Mouse (Mus musculus): ENCODE measurements around the gene Fgf6. TPM values are rescaled to one million over a fixed set of nuclear protein-coding genes. Genes with fewer than 3 reads are reported as not detected.

The Fgf6 gene
- polyA plus RNA-seq (2012; rRNA removed): not detected in 2 replicates

DNA sequence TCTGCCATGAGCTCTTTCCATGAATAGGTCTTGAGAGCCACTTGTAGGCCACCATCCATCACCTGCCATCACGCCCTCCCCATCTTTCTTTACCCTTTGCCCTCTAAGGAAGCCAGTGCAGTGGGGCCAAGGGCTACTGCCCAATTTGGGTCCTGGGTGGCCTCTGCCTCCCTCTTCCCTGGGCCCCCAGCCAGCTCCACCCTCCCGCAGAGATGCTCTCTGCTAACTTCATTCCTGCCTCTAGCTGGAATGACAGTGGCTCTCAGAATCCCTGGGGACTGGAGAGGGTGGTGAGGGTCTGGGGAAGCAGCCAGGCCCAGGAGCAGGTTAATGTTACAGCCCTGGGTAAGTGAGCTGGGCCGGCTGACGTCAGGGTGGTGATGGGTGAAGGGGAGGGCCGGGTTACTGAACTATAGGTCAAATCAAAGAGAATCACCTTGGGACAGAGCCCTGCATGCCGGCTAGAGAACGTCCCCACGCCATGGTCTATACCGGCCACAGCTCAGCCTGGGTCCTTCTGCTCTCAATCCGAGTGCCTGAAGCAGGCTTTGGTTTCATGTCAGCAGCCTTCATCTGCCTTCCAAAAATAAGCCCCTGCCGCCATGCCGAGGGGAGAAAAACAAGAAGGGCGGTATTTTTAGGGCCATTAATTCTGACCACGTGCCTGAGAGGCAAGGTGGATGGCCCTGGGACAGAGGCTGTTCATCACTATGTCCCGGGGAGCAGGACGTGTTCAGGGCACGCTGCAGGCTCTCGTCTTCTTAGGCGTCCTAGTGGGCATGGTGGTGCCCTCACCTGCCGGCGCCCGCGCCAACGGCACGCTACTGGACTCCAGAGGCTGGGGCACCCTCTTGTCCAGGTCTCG, at the start of gene Fgf6:
Gene Fgf6, plus strand, starts transcription at position 681 of the 865 bp plus-strand sequence.
- no peak for DNase-seq (ENCODE audit: extremely low spot score in 1 of 2, low spot score in 1 of 2)

DNA sequence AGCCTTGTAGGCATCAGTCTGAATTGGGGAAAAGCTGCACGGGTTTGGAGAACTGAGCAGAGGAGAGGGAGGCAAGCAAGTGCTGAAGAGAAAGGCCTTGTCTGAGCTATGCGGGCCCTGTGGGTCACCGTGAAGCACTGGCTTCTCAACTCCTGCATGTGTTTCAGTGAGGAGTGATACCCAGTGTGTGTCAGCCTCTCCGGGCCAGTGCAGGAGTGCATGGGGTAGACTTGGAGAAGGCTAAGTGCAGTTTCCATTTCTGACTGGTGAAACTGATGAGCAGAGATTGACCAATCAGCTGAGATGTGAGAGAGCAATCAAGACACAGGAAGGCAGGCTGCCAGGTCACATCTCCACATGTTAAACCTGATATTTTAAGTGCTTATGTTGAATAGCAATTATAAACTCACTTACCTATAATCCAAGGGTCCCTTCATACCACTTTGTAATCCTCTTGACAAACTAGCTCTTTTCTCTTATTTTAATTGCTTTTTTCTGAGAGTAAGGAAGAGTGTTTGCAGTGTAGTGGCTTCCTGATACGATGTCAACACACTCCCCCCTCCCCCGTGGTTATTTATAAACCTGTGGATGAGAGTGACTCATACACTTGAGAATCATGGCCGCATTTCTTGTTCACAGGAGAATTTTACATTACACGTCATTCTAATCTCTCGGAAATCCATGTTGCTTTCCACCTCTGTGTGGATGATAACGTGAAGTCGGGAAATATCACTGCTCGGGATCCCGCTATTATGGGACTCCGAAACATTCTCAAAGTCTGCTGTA, 49.0 kb upstream of the Fgf6 start:
- peak in 1 of 2 experiments; percentile 43 for DNase-seq (ENCODE audit: extremely low spot score in 1 of 2, low spot score in 1 of 2)

DNA sequence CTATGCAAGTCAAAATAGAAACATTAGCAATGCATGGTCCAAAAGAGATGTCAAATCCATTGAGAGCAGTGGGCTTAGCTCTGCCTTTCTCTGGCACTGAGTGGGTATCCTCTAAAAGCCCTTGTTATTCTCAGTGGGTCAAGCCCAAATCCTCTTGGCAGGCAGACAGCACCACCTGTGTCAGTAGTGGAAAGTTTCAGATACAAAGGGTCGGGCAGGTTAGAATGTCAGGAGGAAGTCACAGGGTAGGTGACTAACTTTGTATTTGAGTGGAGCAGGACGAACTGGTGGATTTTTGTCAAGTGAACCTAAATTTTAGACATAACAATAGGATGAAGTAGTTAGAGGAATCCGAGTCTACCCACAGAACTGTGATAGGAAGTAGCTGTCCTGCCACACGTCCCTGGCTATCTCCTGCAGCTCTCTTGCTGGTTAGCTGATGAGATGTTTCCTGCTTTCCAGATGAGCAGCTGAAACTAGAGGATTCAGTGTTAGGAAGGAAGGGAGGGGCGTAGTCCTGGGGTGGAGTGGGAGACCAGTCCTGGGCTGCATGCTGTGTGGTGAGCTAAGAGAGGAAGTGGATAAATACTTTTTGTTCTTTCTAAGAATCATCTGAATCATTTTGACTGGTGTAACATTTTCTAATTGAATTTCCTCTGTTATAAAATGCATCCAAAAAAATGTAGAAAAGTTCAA, 33.7 kb upstream of the Fgf6 start:
- DNase-seq (ENCODE audit: extremely low spot score in 1 of 2, low spot score in 1 of 2): no peak

DNA sequence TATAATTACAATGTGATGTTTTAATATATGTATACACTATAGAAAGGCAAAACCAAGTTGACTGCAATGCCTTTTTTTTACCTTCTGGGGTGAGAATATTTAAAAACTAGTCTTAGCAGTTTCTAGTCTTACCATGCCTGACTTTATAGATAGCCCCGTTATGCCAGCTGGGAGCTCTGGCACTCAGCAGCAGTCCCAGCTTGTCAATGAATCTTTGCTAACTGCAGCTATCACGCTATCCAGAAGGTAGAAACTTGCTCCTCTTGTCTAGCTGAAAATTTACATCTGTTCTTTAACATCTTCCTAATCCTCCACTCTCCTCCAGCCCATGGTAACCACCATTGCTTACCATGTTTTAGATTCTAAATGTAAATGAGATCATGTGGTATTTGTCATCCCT, 21.7 kb upstream of the Fgf6 start:
- DNase-seq (ENCODE audit: extremely low spot score in 1 of 2, low spot score in 1 of 2): no peak

- DNase-seq (ENCODE audit: extremely low spot score in 1 of 2, low spot score in 1 of 2): no peak
Observed at GRCm38 (mm10) chr6:126995494-126995893, 19.9 kb upstream of the Fgf6 start.

GRCm38 (mm10) chr6:126996399-126996798, 19.0 kb upstream of the Fgf6 start:
- DNase-seq (ENCODE audit: extremely low spot score in 1 of 2, low spot score in 1 of 2): no peak

GRCm38 (mm10) chr6:127005646-127006045, 9.7 kb upstream of the Fgf6 start:
- DNase-seq (ENCODE audit: extremely low spot score in 1 of 2, low spot score in 1 of 2): no peak

DNA sequence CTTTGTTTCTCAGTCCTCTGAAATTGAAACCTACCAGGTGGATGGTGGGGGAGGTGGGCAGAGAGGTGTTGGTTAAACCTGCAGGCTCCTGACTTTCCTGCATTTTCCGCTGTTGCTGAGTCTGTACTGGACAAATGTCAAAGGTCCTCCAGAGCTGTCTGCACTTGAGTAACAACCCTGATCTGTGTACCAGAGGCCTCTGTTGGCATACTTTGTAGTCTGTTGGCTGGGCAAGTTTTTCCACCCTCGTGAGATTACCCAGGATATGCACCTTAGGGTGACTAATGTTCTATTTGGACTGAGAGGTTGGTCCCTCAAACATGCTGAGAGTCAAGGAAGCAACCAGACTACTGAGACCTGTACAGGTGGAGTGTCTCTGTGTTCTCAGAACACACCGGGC, 8.8 kb upstream of the Fgf6 start:
- no peak for DNase-seq (ENCODE audit: extremely low spot score in 1 of 2, low spot score in 1 of 2)

DNA sequence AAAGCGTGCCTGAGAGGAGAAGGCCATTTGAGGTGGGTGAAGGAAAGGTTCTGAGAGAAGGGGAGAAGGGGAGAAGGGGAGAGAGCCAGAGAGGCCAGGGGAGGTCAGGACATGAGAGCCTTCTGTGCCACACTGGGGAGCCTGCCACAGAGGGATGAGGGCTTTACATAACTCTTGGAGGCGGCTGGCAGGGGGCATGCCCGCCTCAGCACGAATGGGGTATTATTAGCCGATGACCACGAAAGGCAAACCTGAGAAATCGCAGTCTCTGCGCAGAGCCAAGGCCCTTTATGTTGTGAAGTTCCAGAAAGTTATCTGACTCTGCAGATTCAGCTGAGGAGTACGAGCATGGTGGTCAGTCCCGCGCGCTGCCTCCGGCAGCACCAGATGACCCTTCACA, 5.4 kb upstream of the Fgf6 start:
- DNase-seq (ENCODE audit: extremely low spot score in 1 of 2, low spot score in 1 of 2): no peak

DNA sequence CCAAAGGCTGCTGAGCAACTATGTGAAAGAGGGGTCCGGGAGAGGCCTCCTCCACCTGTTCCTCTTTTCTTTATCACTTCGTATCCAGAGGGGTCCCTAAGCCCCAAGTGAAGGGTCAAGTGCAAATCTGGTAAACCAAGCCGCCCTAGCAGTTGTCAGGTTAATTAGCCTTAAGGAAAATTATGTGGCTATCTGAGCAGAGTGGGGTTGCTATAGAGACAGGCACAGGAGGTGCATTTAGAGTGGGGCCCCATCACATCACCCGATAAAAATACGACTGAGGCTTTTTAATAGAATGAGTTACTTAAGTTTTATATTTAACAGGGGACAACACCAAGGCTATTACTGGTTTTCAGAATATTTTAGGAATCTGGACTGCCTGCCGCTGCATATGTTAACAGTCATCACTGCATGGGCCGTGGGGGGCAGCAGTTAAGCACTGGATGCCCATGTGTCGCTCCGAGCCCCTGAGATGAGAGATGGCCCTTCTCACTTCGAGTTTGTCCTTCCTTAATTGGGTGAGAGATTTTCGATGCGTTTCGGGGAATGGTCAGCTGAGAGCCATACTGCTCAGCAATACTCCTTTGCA, 3.3 kb upstream of the Fgf6 start:
- DNase-seq (ENCODE audit: extremely low spot score in 1 of 2, low spot score in 1 of 2): no peak

DNA sequence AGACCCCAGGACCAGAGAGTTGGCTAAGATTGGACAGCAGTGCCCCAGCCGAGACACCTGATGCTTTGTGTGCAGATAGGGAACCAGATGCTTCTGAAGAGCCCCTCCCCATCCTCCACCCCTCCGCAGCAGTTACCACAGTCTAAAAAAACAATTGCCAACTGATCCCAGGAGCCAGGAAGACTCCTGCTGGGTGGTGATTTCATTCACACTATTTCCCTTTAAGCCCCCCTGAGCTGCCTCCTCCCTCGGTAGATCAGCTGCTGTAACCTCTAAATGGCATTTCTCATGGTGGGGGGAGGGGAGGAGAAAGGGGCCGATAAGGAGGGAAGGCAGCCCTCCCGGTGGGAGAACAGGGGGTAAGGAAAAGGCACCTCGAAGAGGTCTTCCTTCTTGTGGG, 3.9 kb downstream of the Fgf6 start:
- DNase-seq (ENCODE audit: extremely low spot score in 1 of 2, low spot score in 1 of 2): no peak

GRCm38 (mm10) chr6:127020431-127020830, 5.0 kb downstream of the Fgf6 start:
- DNase-seq (ENCODE audit: extremely low spot score in 1 of 2, low spot score in 1 of 2): no peak

GRCm38 (mm10) chr6:127024836-127025235, 9.4 kb downstream of the Fgf6 start:
- DNase-seq (ENCODE audit: extremely low spot score in 1 of 2, low spot score in 1 of 2): no peak

- DNase-seq (ENCODE audit: extremely low spot score in 1 of 2, low spot score in 1 of 2): peak in 1 of 2 experiments; percentile 31
Observed at GRCm38 (mm10) chr6:127034760-127035159, 19.4 kb downstream of the Fgf6 start.

DNA sequence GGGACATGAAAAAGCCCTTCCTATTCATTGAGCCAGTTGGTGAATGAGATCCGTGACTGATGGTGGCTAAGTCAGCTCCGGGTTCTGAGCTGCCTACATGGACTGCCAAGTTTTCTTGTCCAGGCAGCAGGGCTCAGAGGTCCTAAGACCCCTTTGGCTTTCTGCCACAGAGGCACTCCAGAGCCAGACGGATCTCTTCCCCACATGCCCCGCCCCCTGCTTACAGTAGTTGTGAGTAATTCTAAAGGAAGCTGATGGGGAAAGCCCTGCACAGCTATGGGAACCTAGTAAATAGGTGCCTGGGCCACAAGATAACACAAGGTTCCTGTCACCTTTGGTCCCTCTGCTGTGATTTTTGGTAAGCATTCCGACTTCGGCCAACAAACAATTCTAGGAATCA, 29.5 kb downstream of the Fgf6 start:
- DNase-seq (ENCODE audit: extremely low spot score in 1 of 2, low spot score in 1 of 2): no peak

- no peak for DNase-seq (ENCODE audit: extremely low spot score in 1 of 2, low spot score in 1 of 2)
Observed at GRCm38 (mm10) chr6:127050847-127051246, 35.5 kb downstream of the Fgf6 start.

DNA sequence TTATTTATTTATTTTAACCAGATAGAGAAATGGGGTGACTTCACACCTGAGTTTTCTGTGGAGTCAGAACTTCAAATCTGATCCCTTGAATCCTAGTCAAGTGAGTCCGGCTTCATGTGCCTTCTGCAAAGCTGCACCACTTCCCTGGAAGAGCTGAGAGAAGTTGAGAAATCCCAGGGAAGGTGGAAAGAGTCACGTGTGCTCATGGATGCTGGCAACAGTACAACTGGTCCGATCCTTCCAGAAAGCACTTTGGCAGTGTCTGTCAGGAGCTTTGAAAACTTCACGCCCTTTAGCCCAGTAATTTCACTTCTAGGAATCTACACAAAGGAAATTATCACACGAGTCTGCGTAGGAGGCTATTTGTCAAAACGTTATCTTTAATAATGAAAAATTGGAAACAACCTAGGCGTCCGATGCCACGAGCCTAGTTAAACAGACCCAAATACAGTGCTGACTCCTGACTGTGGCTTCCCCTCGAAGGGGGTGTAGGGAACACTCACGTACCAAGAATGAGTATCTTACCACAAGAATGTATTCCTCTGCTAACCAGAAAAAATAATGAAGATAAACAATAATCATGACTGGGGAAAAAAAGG, 41.7 kb downstream of the Fgf6 start:
- no peak for DNase-seq (ENCODE audit: extremely low spot score in 1 of 2, low spot score in 1 of 2)

- DNase-seq (ENCODE audit: extremely low spot score in 1 of 2, low spot score in 1 of 2): peak in 1 of 2 experiments; percentile 22
Observed at GRCm38 (mm10) chr6:127059975-127060374, 44.6 kb downstream of the Fgf6 start.

- DNase-seq (ENCODE audit: extremely low spot score in 1 of 2, low spot score in 1 of 2): peak in 1 of 2 experiments; percentile 22
Observed at GRCm38 (mm10) chr6:127063915-127064314, 48.5 kb downstream of the Fgf6 start.

GRCm38 (mm10) chr6:127064815-127065214, 49.4 kb downstream of the Fgf6 start:
- no peak for DNase-seq (ENCODE audit: extremely low spot score in 1 of 2, low spot score in 1 of 2)
